Mouse (Mus musculus) embryonic fibroblast, embryonic 13.5 days (primary cell): ENCODE data around the gene Ttll9.

ENCODE experiments used
- CTCF ChIP-seq: IDR thresholded peaks from 2 replicates; pipeline ENCODE4 v1.5.1; 2011; ENCODE audit warnings: mild to moderate bottlenecking, control low read depth, low read length, moderate library complexity, borderline replicate concordance; ENCODE audit not compliant: insufficient read depth
- POLR2A ChIP-seq: IDR thresholded peaks from 2 replicates; pipeline ENCODE4 v1.6.1; 2011; ENCODE audit warnings: low read depth, mild to moderate bottlenecking, control low read depth, low read length, moderate library complexity

- TF ChIP-seq CTCF, result no peak
- no peak for TF ChIP-seq POLR2A
Measured at GRCm38 (mm10) chr2:153052700-153053351, 90.5 kb downstream of the Ttll9 start.
